Mouse (Mus musculus) NIH3T3 (cell line): ENCODE data around the gene 1700029H14Rik.

Experiments
- DNase-seq: peaks from one replicate; pipeline ENCODE4 v3.0.0-alpha.2; 2012; ENCODE audit warnings: low read depth

1700029H14Rik gene

GRCm38 (mm10) chr8:13541526-13541925, 20.7 kb downstream of the 1700029H14Rik start:
- no peak for DNase-seq

GRCm38 (mm10) chr8:13540122-13540521, 22.1 kb downstream of the 1700029H14Rik start:
- no peak for DNase-seq

- DNase-seq, result peak; percentile 82
These were observed 23.4 kb downstream of the 1700029H14Rik start for GRCm38 (mm10) chr8:13538821-13539220.

GRCm38 (mm10) chr8:13537102-13537501, 25.2 kb downstream of the 1700029H14Rik start:
- no peak for DNase-seq

GRCm38 (mm10) chr8:13533123-13533522, 29.1 kb downstream of the 1700029H14Rik start:
- no peak for DNase-seq

GRCm38 (mm10) chr8:13531602-13532171, 30.6 kb downstream of the 1700029H14Rik start:
- DNase-seq, result no peak

- peak; percentile 81 for DNase-seq
These were observed 31.3 kb downstream of the 1700029H14Rik start for GRCm38 (mm10) chr8:13530941-13531340.

GRCm38 (mm10) chr8:13530401-13530800, 31.9 kb downstream of the 1700029H14Rik start:
- peak; percentile 38 for DNase-seq

- DNase-seq, result peak; percentile 91
These were observed 32.4 kb downstream of the 1700029H14Rik start for GRCm38 (mm10) chr8:13529891-13530316.

- peak; percentile 77 for DNase-seq
These were observed 33.0 kb downstream of the 1700029H14Rik start for GRCm38 (mm10) chr8:13529011-13529840.

- DNase-seq, result peak; percentile 75
These were observed 40.9 kb downstream of the 1700029H14Rik start for GRCm38 (mm10) chr8:13521392-13521791.

- DNase-seq, result no peak
These were observed 41.9 kb downstream of the 1700029H14Rik start for GRCm38 (mm10) chr8:13520349-13520748.

- no peak for DNase-seq
These were observed 42.8 kb downstream of the 1700029H14Rik start for GRCm38 (mm10) chr8:13519503-13519902.

- DNase-seq, result peak; percentile 59
These were observed 44.9 kb downstream of the 1700029H14Rik start for GRCm38 (mm10) chr8:13517284-13517781.

- DNase-seq, result no peak
These were observed 45.5 kb downstream of the 1700029H14Rik start for GRCm38 (mm10) chr8:13516728-13517127.

- DNase-seq, result no peak
These were observed 46.2 kb downstream of the 1700029H14Rik start for GRCm38 (mm10) chr8:13516011-13516442.

GRCm38 (mm10) chr8:13513556-13514370, 48.5 kb downstream of the 1700029H14Rik start:
- no peak for DNase-seq

- DNase-seq, result no peak
These were observed 49.6 kb downstream of the 1700029H14Rik start for GRCm38 (mm10) chr8:13512677-13513076.

- no peak for DNase-seq
These were observed 50.2 kb downstream of the 1700029H14Rik start for GRCm38 (mm10) chr8:13512016-13512415.

GRCm38 (mm10) chr8:13507284-13507937, 54.9 kb downstream of the 1700029H14Rik start:
- DNase-seq, result no peak

- DNase-seq, result peak; percentile 77
These were observed 55.4 kb downstream of the 1700029H14Rik start for GRCm38 (mm10) chr8:13506849-13507248.
